Mouse (Mus musculus) left cerebral cortex, adult 11 months (tissue): ENCODE data around the gene Sppl3.

Experiments used
- DNase-seq: peaks from one replicate; pipeline ENCODE4 v3.0.0; 2022; ENCODE audit warnings: low spot score

Gene Sppl3

DNA sequence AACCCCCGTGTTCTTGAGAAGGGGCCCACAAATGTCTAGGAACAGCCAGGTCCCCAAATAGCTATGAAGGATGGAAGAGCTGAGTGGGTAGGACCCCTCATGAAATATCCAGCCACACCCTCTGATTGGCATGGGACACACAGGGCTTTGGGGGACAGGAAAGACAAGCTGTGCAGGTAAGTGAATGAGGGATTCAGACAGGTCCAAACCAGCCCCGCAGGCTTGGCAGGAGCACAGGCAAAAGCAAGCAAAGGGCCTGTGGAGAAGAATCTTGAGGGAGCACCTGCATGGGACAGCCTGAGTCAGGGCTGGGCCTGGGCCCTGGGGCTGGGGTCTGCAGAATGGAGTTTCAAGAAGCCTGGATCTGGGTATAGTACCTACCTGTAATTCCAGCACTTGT is 10.4 kb upstream of the Sppl3 start:
- no peak for DNase-seq

- no peak for DNase-seq
These were observed 9.5 kb upstream of the Sppl3 start for GRCm38 (mm10) chr5:115001464-115001863.

- DNase-seq = no peak
These were observed 8.2 kb upstream of the Sppl3 start for GRCm38 (mm10) chr5:115002781-115003180.

GRCm38 (mm10) chr5:115003224-115003873 is 7.6 kb upstream of the Sppl3 start:
- DNase-seq = no peak

GRCm38 (mm10) chr5:115007768-115008167 is 3.2 kb upstream of the Sppl3 start:
- no peak for DNase-seq

DNA sequence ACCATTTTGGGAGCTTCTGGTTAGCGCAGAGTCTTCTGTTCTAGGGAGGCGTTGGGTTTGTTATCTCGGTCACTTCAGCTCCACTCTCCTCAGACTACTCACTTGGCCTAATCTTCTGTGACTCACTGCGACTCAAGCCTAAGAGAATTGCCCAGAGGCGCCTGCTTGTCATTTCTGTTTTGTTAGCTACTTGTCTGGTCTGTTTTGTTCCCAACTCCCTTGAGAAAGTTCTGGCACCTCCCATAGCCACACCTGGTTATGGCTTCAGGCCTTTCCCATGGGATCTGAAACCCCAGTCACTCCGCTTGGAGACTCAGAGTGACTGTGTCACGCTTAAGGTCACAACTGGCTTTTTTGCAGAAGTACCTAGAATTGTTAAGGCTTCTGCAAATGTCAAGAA is 2.6 kb upstream of the Sppl3 start:
- DNase-seq = no peak

DNA sequence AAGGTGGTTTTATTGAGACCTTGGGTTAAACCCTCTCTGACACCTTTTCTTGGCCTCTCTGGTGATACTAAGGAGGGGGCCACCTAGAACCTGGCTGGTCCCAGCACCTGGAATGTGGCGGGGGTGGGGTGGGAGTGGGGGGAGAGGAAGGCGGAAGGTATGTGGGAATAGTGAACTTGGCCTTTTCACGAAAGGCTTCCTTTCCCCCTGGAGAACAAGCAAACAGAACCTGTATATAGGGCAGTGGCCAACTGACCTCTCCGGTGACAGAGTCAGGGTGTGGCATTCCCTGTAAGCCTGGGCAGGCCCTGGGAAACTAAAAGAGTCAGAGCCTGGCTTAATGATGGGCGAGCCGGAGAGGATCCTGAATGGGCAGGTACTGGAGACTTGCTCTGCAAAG is 1.8 kb upstream of the Sppl3 start:
- no peak for DNase-seq

GRCm38 (mm10) chr5:115009961-115010360 is 976 bp upstream of the Sppl3 start:
- no peak for DNase-seq

DNA sequence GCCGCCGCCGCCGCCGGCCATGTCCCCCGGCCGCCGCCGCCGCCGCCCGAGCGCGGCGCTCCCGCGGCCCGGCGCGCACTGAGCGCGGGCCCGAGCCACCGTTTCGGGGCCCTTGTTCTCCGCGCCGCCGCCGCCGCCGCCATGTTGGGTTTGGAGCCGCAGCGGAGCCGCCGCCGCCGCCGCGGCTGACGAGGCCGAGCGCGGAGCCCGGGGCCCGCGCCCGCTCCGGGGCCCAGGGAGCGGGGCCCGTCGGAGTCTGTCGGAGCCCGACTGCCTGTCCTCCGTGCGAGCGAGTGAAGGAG is 231 bp downstream of the Sppl3 start:
- no peak for DNase-seq

GRCm38 (mm10) chr5:115011519-115012261 is 753 bp downstream of the Sppl3 start:
- DNase-seq = no peak

- DNase-seq = no peak
These were observed 2.5 kb downstream of the Sppl3 start for GRCm38 (mm10) chr5:115013436-115013835.

- no peak for DNase-seq
These were observed 3.6 kb downstream of the Sppl3 start for GRCm38 (mm10) chr5:115014570-115014969.

GRCm38 (mm10) chr5:115015121-115015520 is 4.2 kb downstream of the Sppl3 start:
- DNase-seq = no peak

DNA sequence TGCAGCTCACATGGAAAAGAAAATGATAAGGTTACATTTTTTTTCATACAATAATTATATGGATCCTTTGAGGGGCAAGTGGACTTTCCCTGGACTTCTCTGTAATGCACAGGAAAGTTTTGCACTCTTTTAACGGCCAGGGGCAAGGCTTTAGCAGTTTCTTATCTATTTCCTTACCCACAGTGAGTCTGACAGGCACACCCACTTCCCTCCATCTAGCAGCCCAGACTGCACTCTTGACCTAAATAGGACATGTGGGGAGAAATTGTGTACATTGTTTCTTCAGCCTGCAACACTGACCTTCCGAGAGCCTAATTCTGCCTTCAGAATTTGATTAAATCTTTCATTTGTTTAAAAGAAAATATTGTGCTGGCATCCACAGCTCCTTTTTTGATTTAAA is 7.3 kb downstream of the Sppl3 start:
- DNase-seq = no peak

GRCm38 (mm10) chr5:115018813-115019212 is 7.9 kb downstream of the Sppl3 start:
- DNase-seq = no peak

DNA sequence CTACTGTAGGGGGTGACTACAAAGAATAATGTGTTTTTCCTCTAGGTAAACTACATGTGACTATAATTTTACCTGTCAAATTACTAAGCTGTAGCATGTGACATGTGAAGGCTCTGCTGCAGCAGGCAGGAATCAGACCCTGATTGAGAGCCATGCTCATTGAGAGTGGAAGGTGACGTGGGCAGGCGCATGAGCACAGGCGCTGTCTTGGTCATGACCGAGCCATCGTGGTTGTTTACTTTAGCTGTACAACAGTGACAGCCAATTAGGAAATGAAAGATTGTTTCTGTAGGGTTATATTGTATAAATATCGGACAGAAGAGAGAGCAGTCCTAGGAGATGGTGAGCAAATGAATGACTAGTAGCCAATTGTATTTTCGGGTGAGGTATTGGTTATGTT is 11.1 kb downstream of the Sppl3 start:
- DNase-seq = no peak

DNA sequence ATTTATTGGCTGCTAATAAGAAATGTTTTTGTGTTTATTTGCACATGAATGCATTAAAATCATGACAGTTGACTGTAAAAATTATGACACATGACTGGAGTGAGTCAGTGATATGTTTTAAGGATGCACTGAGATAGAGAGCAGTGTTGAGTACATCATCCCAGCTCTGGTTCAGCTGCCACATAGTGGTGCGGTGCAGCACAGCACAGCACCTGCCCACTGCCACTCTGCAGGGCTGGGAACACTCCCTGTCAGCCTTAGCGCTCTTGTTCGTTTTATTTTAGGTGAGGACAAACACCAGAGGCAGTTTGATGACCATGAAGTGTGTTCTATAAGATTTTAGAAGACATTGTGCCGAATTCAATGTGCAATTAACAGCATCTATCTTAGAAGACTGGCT is 15.2 kb downstream of the Sppl3 start:
- DNase-seq = no peak

DNA sequence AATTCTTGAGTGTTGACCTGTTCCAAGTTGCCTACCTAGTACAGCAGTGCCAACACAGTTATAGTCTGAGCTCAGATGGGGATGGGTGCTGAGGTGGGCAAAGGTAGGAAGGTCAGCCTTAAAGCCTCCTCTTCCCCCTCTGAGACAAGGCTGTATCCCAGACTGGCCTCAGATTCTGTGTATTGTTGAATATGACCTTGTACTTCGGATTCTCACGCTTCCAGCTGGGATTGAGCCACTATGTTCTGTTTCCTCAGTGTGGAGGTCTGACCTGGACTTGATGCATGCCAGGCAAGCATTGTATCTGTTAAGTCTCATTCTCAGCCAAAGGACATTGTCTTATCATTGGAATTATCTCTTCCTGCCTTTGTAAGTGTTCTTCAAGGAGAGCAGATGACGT is 16.2 kb downstream of the Sppl3 start:
- DNase-seq = no peak

DNA sequence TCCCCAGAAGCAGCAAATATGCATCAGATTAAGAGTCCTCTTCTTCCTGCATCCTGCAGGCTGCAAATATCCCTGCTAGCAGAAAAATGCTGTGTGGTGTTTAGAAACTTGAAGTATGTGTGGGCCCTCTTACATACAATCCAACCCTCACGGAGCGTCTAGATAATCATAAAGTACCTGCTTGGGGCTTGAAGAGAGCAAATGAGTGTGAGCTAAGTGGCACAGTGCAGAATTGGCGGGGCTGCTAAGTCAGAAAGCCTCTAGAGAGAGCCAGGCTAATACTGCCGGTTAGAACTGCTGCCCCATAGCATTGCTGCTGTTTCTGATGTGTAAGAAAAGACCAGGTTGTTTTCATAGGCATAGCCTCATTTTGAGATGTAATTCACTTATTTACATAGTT is 18.0 kb downstream of the Sppl3 start:
- DNase-seq = no peak

- DNase-seq = no peak
These were observed 18.6 kb downstream of the Sppl3 start for GRCm38 (mm10) chr5:115029509-115029908.

- no peak for DNase-seq
These were observed 20.6 kb downstream of the Sppl3 start for GRCm38 (mm10) chr5:115031576-115031975.

DNA sequence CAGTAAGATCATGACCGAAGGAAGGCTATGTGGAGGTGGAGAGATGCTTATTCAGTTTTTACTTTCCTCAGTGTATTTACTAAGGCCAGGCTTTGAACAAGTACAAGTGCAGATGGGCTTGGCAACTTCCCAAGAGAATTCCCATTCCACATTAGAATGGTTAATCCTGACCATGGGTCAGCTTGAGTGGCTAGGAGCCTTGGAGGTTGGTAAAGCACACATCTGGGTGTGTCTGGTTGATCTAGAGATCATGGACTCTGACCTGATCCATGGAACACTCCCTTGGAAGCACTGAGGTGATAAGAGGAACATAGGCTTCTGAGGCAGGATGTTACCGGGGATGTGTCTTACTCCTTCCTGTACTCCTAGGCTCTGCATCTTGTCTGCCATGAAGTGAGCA is 21.7 kb downstream of the Sppl3 start:
- DNase-seq = no peak

- DNase-seq = no peak
These were observed 24.3 kb downstream of the Sppl3 start for GRCm38 (mm10) chr5:115035217-115035616.

- no peak for DNase-seq
These were observed 26.2 kb downstream of the Sppl3 start for GRCm38 (mm10) chr5:115037099-115037498.
